Comparison of ENCODE assay signal across 19 mouse cellular contexts in genomic region chr3:52650071-52650470, GRCm38 (mm10).
DNase-seq lines count a peak whose midpoint lies in the region; ATAC-seq and TF ChIP-seq lines count a peak whose summit lies in the region.
"Had no signal": no experiment of that assay in that cellular context is flagged by ENCODE, and none has a peak within 500 bp of the region (broad histone marks: within the 10 kb centered on the region; RNA-seq: fewer than 3 reads in every experiment).

No protein-coding gene starts in this region.

- WGBS in thymus, adult 2 months: 37% methylated on average over 3 of the region's 3 CpGs

- TF ChIP-seq CTCF in thymus, adult 2 months (IDR thresholded peaks at IDR 0.05; ENCODE audit: borderline replicate concordance, control insufficient read depth, extremely low read depth, insufficient read depth, low read length, poor library complexity): no peak

- H3K27ac ChIP-seq in thymus, adult 2 months (ENCODE audit: control insufficient read depth, insufficient read depth, low read length): no peak overlapping the region
- H3K27ac ChIP-seq: embryonic facial prominence, embryonic 10.5 days; embryonic facial prominence, embryonic 12.5 days; forebrain, embryonic 13.5 days; forebrain, embryonic 15.5 days had no signal

- H3K27me3 ChIP-seq in thymus, adult 2 months (ENCODE audit: control insufficient read depth, insufficient read depth, low read length): no peaks in the 10 kb centered on the region; the same call in 1 of the 2 replicates
- H3K27me3 ChIP-seq: embryonic facial prominence, embryonic 12.5 days; forebrain, embryonic 15.5 days had no signal

- DNase-seq in CD4-positive, CD25-positive, alpha-beta regulatory T cell, adult 2 months (ENCODE audit: low read depth, low spot score): peak; percentile 40
- DNase-seq in thymus, postnatal 14 days: peak; percentile 37
- no peak for DNase-seq in thymus, adult 2 months
- peak; percentile 47 for DNase-seq in CD4-positive helper T cell, adult 2 months (ENCODE audit: low read depth, low spot score)
- DNase-seq in naive thymus-derived CD4-positive, alpha-beta T cell, adult 2 months (ENCODE audit: low read depth): peak; percentile 63
- DNase-seq in urinary bladder, adult 18-20 months (ENCODE audit: low spot score in 2 of 2): no peak
- DNase-seq: B cell, adult 2 months; cerebellum, adult 11-12 months; cerebellum, adult 2 months; cerebellum, adult 9-10 months; cerebellum, postnatal 10 days; cerebellum, postnatal 25 days; forebrain, postnatal 0 days had no signal

- no peak overlapping the region for H3K4me3 ChIP-seq in thymus, adult 2 months (ENCODE audit: control insufficient read depth, insufficient read depth, low read length)
- H3K4me3 ChIP-seq: embryonic facial prominence, embryonic 10.5 days; embryonic facial prominence, embryonic 12.5 days; forebrain, embryonic 13.5 days; forebrain, embryonic 15.5 days had no signal

- TF ChIP-seq POLR2A in thymus, adult 2 months (IDR thresholded peaks at IDR 0.05; ENCODE audit: control insufficient read depth, extremely low read depth, insufficient read depth, low read length, poor library complexity): no peak

- no peaks in the 10 kb centered on the region for H3K36me3 ChIP-seq in thymus, adult 2 months (ENCODE audit: control insufficient read depth, insufficient read depth, low read length)
- H3K36me3 ChIP-seq: embryonic facial prominence, embryonic 10.5 days; embryonic facial prominence, embryonic 12.5 days; forebrain, embryonic 15.5 days had no signal

- peaks cover 40% of the 10 kb centered on the region for H3K4me1 ChIP-seq in thymus, adult 2 months (replicated peaks; ENCODE audit: control insufficient read depth, insufficient read depth, low read length)

- ATAC-seq in CD4-positive, CD25-positive, alpha-beta regulatory T cell, adult 4 months: no peak
- ATAC-seq: activated CD4-positive, CD25-positive, alpha-beta regulatory T cell, adult 4 months; forebrain, embryonic 13.5 days; forebrain, embryonic 15.5 days; forebrain, postnatal 0 days had no signal

Comparison
In these comparisons a context has a peak if more than half of its experiments do, and no peak if none do; other contexts are left out.
1. DNase-seq: peak in CD4-positive, CD25-positive, alpha-beta regulatory T cell, adult 2 months (single experiment), thymus, postnatal 14 days (single experiment), CD4-positive helper T cell, adult 2 months (single experiment) and naive thymus-derived CD4-positive, alpha-beta T cell, adult 2 months (single experiment); none in thymus, adult 2 months (single experiment) and urinary bladder, adult 18-20 months (0 of 2).